Mouse (Mus musculus): ENCODE data around the gene Nmnat2. TPM values are rescaled to one million over a fixed set of nuclear protein-coding genes. Genes with fewer than 3 reads are reported as not detected.

The Nmnat2 gene
- polyA plus RNA-seq, 1 experiment from 2014 or later: 47.7 TPM

Other genes starting within 250 kb of the Nmnat2 start
- gene Apobec4, start 204.4 kb upstream of the Nmnat2 start, polyA plus RNA-seq (2014; fragmentation: Nextera tagmentation; extraction: Ambion mirVana): not detected in 2 replicates
- gene Rgl1, start 188.6 kb upstream of the Nmnat2 start, polyA plus RNA-seq (2014; fragmentation: Nextera tagmentation; extraction: Ambion mirVana): 31.8 and 34.8 TPM in 2 replicates
- gene Arpc5, start 188.5 kb upstream of the Nmnat2 start, polyA plus RNA-seq (2014; fragmentation: Nextera tagmentation; extraction: Ambion mirVana): 297 and 303 TPM in 2 replicates
- 3.8 and 5.9 TPM in 2 replicates for gene Ncf2, start 154.8 kb upstream of the Nmnat2 start, polyA plus RNA-seq (2014; fragmentation: Nextera tagmentation; extraction: Ambion mirVana)
- 47.2 and 53.9 TPM in 2 replicates for gene Smg7, start 52.3 kb upstream of the Nmnat2 start, polyA plus RNA-seq (2014; fragmentation: Nextera tagmentation; extraction: Ambion mirVana)
- gene Lamc2, start 231.5 kb downstream of the Nmnat2 start, polyA plus RNA-seq (2014; fragmentation: Nextera tagmentation; extraction: Ambion mirVana): 0.78 and 0.80 TPM in 2 replicates